Mouse (Mus musculus): ENCODE data around the gene Fnbp1l.

The Fnbp1l gene

DNA sequence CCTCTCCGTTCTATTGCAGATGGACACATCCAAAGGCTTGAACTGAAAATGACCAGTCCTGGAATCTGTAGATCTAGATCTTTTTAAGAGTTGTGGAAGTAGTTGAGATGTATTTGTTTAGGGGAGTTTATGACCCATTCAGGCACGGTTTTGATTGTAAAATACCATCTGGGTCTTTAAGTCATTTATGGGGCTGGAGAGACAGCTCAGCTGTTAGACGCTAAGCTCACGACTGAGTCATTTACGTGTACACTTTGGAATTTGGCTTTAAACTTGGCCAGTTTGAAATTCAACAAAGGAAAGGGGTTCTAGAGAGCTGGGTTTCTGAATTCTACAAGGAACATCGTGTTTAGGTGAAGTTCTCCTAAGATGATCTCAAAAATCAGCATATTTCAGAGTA, 124.8 kb downstream of the Fnbp1l start:
- DNase-seq (ENCODE audit: low spot score), result no peak

DNA sequence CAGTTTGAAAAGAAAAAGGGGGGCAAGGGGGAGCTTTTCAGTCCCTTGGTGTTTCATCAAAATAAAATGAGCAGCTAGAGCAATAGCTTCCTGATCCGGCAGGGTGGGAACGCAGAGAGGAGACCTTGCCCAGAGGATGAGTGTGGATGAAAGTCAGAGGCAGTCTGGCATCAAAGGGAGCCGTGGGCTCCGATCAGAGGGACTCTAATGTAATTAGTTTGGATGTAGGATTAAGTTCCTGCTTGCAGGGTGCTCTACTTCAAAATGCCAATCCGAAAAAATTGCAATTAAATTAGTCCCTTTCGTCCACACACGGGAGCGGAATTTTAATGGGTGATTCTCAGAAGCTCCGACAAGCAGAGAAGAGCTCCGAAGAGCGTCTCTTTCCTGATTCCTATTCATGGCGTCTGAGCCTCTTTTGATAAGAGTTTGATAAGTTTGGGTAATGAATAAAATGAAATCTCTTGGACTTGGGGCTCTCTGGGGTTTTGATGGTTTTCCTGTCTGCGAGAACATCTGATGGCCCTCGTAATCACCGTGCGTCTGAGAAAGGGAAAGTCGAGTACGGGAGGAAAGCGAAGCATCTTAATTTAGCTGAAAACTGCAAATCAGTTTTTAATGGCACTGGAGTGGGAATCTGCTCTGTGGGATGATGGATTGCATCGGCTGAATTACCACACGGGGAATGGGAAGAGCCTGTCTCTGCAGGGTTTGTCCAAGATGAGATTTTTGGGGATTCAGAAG, 126.5 kb downstream of the Fnbp1l start:
- DNase-seq (ENCODE audit: low spot score), result no peak

DNA sequence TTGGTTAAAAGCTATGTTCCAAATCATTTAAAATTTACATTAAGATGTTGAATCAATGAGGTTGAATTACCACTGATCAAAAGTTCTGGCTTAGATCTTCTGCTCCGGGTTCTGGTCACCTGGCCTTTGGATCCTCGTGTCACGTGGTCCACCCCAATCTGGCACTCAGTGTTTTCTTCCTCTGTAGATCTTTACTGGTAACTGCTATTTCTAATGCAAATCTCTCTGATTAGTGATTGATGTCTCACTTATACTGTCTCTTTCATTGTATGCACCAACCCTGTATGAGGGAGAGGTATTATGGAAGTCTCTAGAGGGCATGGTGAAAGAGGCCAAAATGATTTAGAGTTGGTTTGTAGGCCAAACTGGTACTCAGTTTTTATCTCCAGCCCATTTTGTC, 127.5 kb downstream of the Fnbp1l start:
- DNase-seq (ENCODE audit: low spot score), result no peak

DNA sequence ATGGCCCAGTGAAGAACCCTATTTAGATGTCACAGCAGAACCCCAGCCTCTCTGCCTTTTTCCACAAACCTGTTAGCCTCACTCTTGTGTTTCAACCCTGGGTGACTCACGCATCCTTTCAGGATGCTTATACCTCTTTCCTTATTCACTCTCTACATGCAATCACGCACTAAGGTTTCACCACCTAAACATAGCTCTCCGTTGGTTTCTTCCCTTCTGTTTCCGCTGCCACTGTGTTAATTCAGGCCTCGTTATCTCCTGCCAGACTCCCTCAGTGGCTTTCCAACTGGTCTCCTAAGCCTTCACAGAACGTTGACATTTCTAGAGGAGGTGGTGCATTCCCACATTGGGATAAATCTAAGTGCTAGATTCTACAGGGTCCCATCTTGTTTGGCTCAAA, 128.9 kb downstream of the Fnbp1l start:
- no peak for DNase-seq (ENCODE audit: low spot score)

All from urinary bladder, postnatal 25 days (tissue).